Comparison of ENCODE assay signal across 8 mouse cellular contexts in genomic region chr13:20184239-20185033, GRCm38 (mm10).
DNase-seq lines count a peak whose midpoint lies in the region; ATAC-seq lines count a peak whose summit lies in the region.

No protein-coding gene starts in this region.

- no peak for DNase-seq in frontal cortex, postnatal 36 days (ENCODE audit: low spot score in 2 of 2)
- DNase-seq in MEL-GATA-1-ER (ENCODE audit: extremely low read depth, low read depth) = peak; percentile 36
- DNase-seq in induced T-regulatory cell, adult 2 months (ENCODE audit: low read depth) = peak; percentile 82
- DNase-seq in lung, postnatal 4 days = peak; percentile 59 to 69
- no peak for DNase-seq in cerebellum, adult 9-11 months
- no peak for DNase-seq in frontal cortex, postnatal 25 days (ENCODE audit: low spot score in 2 of 2)

- peak; percentile 8; the same call in 1 of the 2 replicates for ATAC-seq in frontal cortex, adult (ENCODE audit: low TSS enrichment)
- ATAC-seq in erythroid progenitor cell, adult 5-6 weeks (replicated peaks; ENCODE audit: low FRiP score, poor library complexity, severe bottlenecking) = no peak

Comparison
In these comparisons a context has a peak if more than half of its experiments do, and no peak if none do; other contexts are left out.
1. DNase-seq: peak in MEL-GATA-1-ER (single experiment), induced T-regulatory cell, adult 2 months (single experiment) and lung, postnatal 4 days (2 of 2); none in frontal cortex, postnatal 36 days (0 of 2), cerebellum, adult 9-11 months (single experiment) and frontal cortex, postnatal 25 days (0 of 2).